Mouse (Mus musculus): ENCODE measurements at regions not wholly inside any gene's neighbourhood (a gene's known extent, or its start where the extent isn't known, plus 50 kb on each side); places are given as distances from the start of the nearest gene placed in this dataset.
"Not testable (repeated sequence)": the region's sequence is repeated elsewhere in the genome, so short reads cannot be mapped to it uniquely, and the experiment has no call there.

- not testable (repeated sequence) for TF ChIP-seq CTCF (IDR thresholded peaks at IDR 0.05; ENCODE audit: control insufficient read depth, insufficient read depth, insufficient replicate concordance, low read depth, low read length); POLR2A (IDR thresholded peaks at IDR 0.05; ENCODE audit: control insufficient read depth, low read depth, low read length)
These were observed 502.6 kb upstream of the Gdi2 start for GRCm38 (mm10) chr13:3035291-3035690.
